Mouse (Mus musculus) limb, embryonic 11.5 days (tissue): ENCODE measurements around the gene Stat5b. TPM values are rescaled to one million over a fixed set of nuclear protein-coding genes. Genes with fewer than 3 reads are reported as not detected.

Source experiments
- ATAC-seq: fragments of 200-750 bp; cut with Nextera tagmentation; 2 replicates; pipeline ENCODE4 v1.8.0; 2017; ENCODE audit warnings: low read depth; ENCODE audit not compliant: insufficient number of reproducible peaks, low FRiP score, low TSS enrichment
- DNase-seq: peaks from one replicate; pipeline ENCODE4 v3.0.0-alpha.2; 2015; ENCODE audit warnings: low spot score
- H3K27ac ChIP-seq: fragments of 300-500 bp; sonication (generic); replicated peaks from 2 replicates; pipeline ENCODE4 v1.5.1; 2014; ENCODE audit warnings: low read depth, mild to moderate bottlenecking, low read length
- H3K27me3 ChIP-seq: fragments of 300-500 bp; sonication (generic); 2 replicates; pipeline ENCODE4 v1.6.1; 2014; ENCODE audit warnings: mild to moderate bottlenecking, low read length, mixed read lengths; ENCODE audit not compliant: control insufficient read depth, insufficient read depth
- H3K36me3 ChIP-seq: fragments of 300-500 bp; sonication (generic); 2 replicates; pipeline ENCODE4 v1.6.1; 2014; ENCODE audit warnings: mild to moderate bottlenecking, low read length, moderate library complexity, mixed read lengths; ENCODE audit not compliant: control insufficient read depth, insufficient read depth
- H3K4me1 ChIP-seq: fragments of 300-500 bp; sonication (generic); 2 replicates; pipeline ENCODE4 v1.6.1; 2014; ENCODE audit warnings: low read length, mixed read lengths; ENCODE audit not compliant: control insufficient read depth, insufficient read depth
- H3K4me2 ChIP-seq: fragments of 300-500 bp; sonication (generic); 2 replicates; pipeline ENCODE4 v1.6.1; 2014; ENCODE audit warnings: low read depth, mild to moderate bottlenecking, moderate library complexity; ENCODE audit not compliant: severe bottlenecking
- H3K4me3 ChIP-seq: fragments of 300-500 bp; sonication (generic); 2 replicates; pipeline ENCODE4 v1.5.1; 2014; ENCODE audit warnings: low read depth, low read length
- H3K9ac ChIP-seq: fragments of 300-500 bp; sonication (generic); 2 replicates; pipeline ENCODE4 v1.6.1; 2014; ENCODE audit warnings: mild to moderate bottlenecking, low read length
- H3K9me3 ChIP-seq: fragments of 300-500 bp; sonication (generic); 2 replicates; pipeline ENCODE4 v1.6.1; 2016; ENCODE audit warnings: low read length; ENCODE audit not compliant: control insufficient read depth
- WGBS: fragments of 180-500 bp; shearing (Covaris S2); extraction: QIAGEN DNeasy Blood & Tissue Kit; methylation state at CpG from one replicate; pipeline ENCODE4 v1.1.7; 2014; 5-methylcytosine and 5-hydroxymethylcytosine counted together
- polyA plus RNA-seq: library from polyadenylated mRNA; unstranded; fragments of >200 nt; fragmentation: Nextera tagmentation; extraction: Ambion mirVana; gene quantifications from 2 replicates; pipeline ENCODE4 v1.2.1, GENCODE M21; 2014

Gene Stat5b
- polyA plus RNA-seq, 1 experiment from 2014 or later: 16.9 TPM

DNA sequence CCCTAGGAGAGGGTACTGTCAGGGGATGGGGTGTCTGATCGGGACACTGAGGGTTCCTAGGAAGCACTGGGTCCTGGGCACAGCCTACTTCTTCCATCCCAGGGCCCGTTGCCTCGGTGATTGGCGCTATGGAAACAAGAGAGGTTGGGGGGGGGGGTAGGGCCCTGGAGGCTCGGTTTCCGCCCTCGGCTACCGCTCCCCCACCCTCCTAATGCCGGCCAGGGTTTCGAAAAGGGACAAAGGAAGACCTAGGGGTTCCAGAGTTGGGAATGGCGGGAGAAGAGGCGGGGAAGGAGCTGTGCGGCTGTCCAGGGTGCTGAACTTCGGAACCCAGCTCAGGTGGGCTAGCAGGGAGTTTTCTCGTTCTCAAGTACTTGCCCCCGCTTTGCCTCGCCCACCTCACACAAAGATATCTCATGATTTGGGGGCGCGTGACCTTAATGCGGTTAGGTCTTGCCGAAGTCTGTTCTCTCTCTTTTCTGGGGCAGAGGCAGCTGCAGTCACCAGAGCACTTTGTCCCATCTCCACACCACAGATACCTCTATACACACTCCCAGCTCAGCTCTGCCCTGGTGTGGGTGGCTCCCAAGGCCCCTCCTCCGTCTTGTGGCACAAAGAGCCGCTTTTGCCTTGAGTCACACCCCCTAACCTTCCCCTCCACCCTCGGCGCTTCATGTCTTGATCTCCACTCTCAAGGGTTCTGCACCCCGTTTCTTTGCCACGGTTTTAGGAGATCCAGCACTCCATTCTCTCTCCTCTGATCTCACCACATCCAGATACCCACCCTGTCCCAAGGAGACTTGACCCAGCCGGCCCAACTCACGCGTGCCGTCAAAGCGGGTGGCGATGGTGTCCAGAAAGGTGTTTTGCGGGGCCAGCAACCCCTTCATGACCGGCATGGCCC lies 91.6 kb downstream of the Stat5b start:
- peaks cover 6% of the 10 kb centered on the region; the same call in 1 of the 2 replicates for H3K4me1 ChIP-seq
- H3K27me3 ChIP-seq: peaks cover 23% of the 10 kb centered on the region
- H3K9me3 ChIP-seq: no peaks in the 10 kb centered on the region
- no peak overlapping the region; the same call in 1 of the 2 replicates for H3K9ac ChIP-seq
- no peak overlapping the region for H3K27ac ChIP-seq
- no peak for ATAC-seq
- WGBS: 3% methylated on average over 33 of the region's 35 CpGs
- H3K4me2 ChIP-seq: peak overlapping the region; percentile 44; the same call in 1 of the 2 replicates
- DNase-seq: peak; percentile 89
- no peaks in the 10 kb centered on the region for H3K36me3 ChIP-seq
- peak overlapping the region; percentile 8; the same call in 1 of the 2 replicates for H3K4me3 ChIP-seq

- Histone ChIP-seq H3K9me3 (no peaks in the 10 kb centered on the region), H3K36me3 (no peaks in the 10 kb centered on the region), H3K27ac (no peak overlapping the region), H3K9ac (no peak overlapping the region), H3K4me2 (no peak overlapping the region), H3K27me3 (peaks cover 22% of the 10 kb centered on the region), H3K4me1 (peaks cover 6% of the 10 kb centered on the region; the same call in 1 of the 2 replicates), H3K4me3 (no peak overlapping the region)
- DNase-seq (no peak), ATAC-seq (no peak)
- 90% methylated on average over 12 of the region's 12 CpGs for WGBS
These were observed 93.0 kb downstream of the Stat5b start for GRCm38 (mm10) chr11:100757566-100757965.

GRCm38 (mm10) chr11:100756476-100756875 lies 94.0 kb downstream of the Stat5b start:
- Histone ChIP-seq H3K4me3 (no peak overlapping the region), H3K27ac (no peak overlapping the region), H3K27me3 (peaks cover 19% of the 10 kb centered on the region), H3K9me3 (no peaks in the 10 kb centered on the region), H3K4me2 (no peak overlapping the region), H3K4me1 (peaks cover 4% of the 10 kb centered on the region; the same call in 1 of the 2 replicates), H3K9ac (no peak overlapping the region), H3K36me3 (no peaks in the 10 kb centered on the region)
- ATAC-seq (no peak), DNase-seq (no peak)
- WGBS: 62% methylated on average over 6 of the region's 6 CpGs

- 96% methylated on average over 3 of the region's 3 CpGs for WGBS
- H3K36me3 ChIP-seq: no peaks in the 10 kb centered on the region
- H3K4me3 ChIP-seq: no peak overlapping the region
- no peak overlapping the region for H3K9ac ChIP-seq
- DNase-seq (no peak), ATAC-seq (no peak)
- no peaks in the 10 kb centered on the region for H3K9me3 ChIP-seq
- peaks cover 8% of the 10 kb centered on the region for H3K27me3 ChIP-seq
- H3K27ac ChIP-seq: no peak overlapping the region
- H3K4me2 ChIP-seq: no peak overlapping the region
- peaks cover 3% of the 10 kb centered on the region; the same call in 1 of the 2 replicates for H3K4me1 ChIP-seq
These were observed 95.8 kb downstream of the Stat5b start for GRCm38 (mm10) chr11:100754693-100755057.

- no peak for ATAC-seq
- no peak overlapping the region for H3K4me2 ChIP-seq
- no peaks in the 10 kb centered on the region for H3K4me1 ChIP-seq
- no peak overlapping the region for H3K9ac ChIP-seq
- H3K36me3 ChIP-seq: no peaks in the 10 kb centered on the region
- no peak for DNase-seq
- H3K27ac ChIP-seq: no peak overlapping the region
- H3K9me3 ChIP-seq: no peaks in the 10 kb centered on the region
- H3K4me3 ChIP-seq: no peak overlapping the region
- peaks cover 5% of the 10 kb centered on the region for H3K27me3 ChIP-seq
- 87% methylated on average over 12 of the region's 12 CpGs for WGBS
These were observed 96.4 kb downstream of the Stat5b start for GRCm38 (mm10) chr11:100754021-100754692.

GRCm38 (mm10) chr11:100752294-100752693 lies 98.2 kb downstream of the Stat5b start:
- Histone ChIP-seq H3K27me3 (peaks cover 2% of the 10 kb centered on the region; the same call in 1 of the 2 replicates), H3K9ac (no peak overlapping the region), H3K4me1 (no peaks in the 10 kb centered on the region), H3K4me2 (no peak overlapping the region), H3K9me3 (no peaks in the 10 kb centered on the region), H3K27ac (no peak overlapping the region), H3K36me3 (no peaks in the 10 kb centered on the region), H3K4me3 (no peak overlapping the region)
- no peak for ATAC-seq
- 31% methylated on average over 10 of the region's 10 CpGs for whole genome bisulfite sequencing
- DNase-seq: no peak

- Histone ChIP-seq H3K4me1 (no peaks in the 10 kb centered on the region), H3K27ac (no peak overlapping the region), H3K27me3 (peaks cover 2% of the 10 kb centered on the region; the same call in 1 of the 2 replicates), H3K4me2 (no peak overlapping the region), H3K36me3 (no peaks in the 10 kb centered on the region), H3K9ac (no peak overlapping the region), H3K9me3 (no peaks in the 10 kb centered on the region), H3K4me3 (no peak overlapping the region)
- ATAC-seq: no peak
- no peak for DNase-seq
- 85% methylated on average over 16 of the region's 16 CpGs for WGBS
These were observed 100.4 kb downstream of the Stat5b start for GRCm38 (mm10) chr11:100750127-100750526.

GRCm38 (mm10) chr11:100749469-100749868 lies 101.1 kb downstream of the Stat5b start:
- H3K4me1 ChIP-seq: no peaks in the 10 kb centered on the region
- DNase-seq: no peak
- H3K9ac ChIP-seq: no peak overlapping the region
- peaks cover 2% of the 10 kb centered on the region; the same call in 1 of the 2 replicates for H3K27me3 ChIP-seq
- H3K9me3 ChIP-seq: no peaks in the 10 kb centered on the region
- H3K4me3 ChIP-seq: no peak overlapping the region
- no peak for ATAC-seq
- WGBS: 39% methylated on average over 25 of the region's 25 CpGs
- H3K4me2 ChIP-seq: no peak overlapping the region
- no peak overlapping the region for H3K27ac ChIP-seq
- no peaks in the 10 kb centered on the region for H3K36me3 ChIP-seq
